Mouse (Mus musculus): ENCODE data around the gene 1700024B05Rik. TPM values are rescaled to one million over a fixed set of nuclear protein-coding genes. Genes with fewer than 3 reads are reported as not detected.
"Not testable (repeated sequence)": the region's sequence is repeated elsewhere in the genome, so short reads cannot be mapped to it uniquely, and the experiment has no call there.

1700024B05Rik gene
- not detected in 2 replicates for polyA plus RNA-seq (2015; fragmentation: Nextera tagmentation; extraction: Ambion mirVana)

GRCm38 (mm10) chr14:41943695-41944094, at the start of gene 1700024B05Rik:
TSS of gene 1700024B05Rik (plus strand) at chr14:41943995.
- not testable (repeated sequence) for H3K27me3 ChIP-seq (replicated peaks; ENCODE audit: insufficient read depth, low read length); H3K4me1 ChIP-seq (ENCODE audit: insufficient read depth, low read depth, low read length); H3K27ac ChIP-seq (ENCODE audit: low read length); DNase-seq (ENCODE audit: low spot score); H3K9ac ChIP-seq (replicated peaks; ENCODE audit: low read depth); H3K36me3 ChIP-seq (ENCODE audit: insufficient read depth, low read length); ATAC-seq; H3K4me2 ChIP-seq (replicated peaks; ENCODE audit: low read depth, low read length); H3K9me3 ChIP-seq (ENCODE audit: low read length); H3K4me3 ChIP-seq (ENCODE audit: low read depth, low read length)
- 75% methylated on average over 1 of the region's 2 CpGs for WGBS

- not testable (repeated sequence) for DNase-seq (ENCODE audit: low spot score); H3K36me3 ChIP-seq (ENCODE audit: insufficient read depth, low read length); H3K27me3 ChIP-seq (replicated peaks; ENCODE audit: insufficient read depth, low read length); H3K9me3 ChIP-seq (ENCODE audit: low read length); H3K4me1 ChIP-seq (ENCODE audit: insufficient read depth, low read depth, low read length); H3K9ac ChIP-seq (replicated peaks; ENCODE audit: low read depth); H3K4me3 ChIP-seq (ENCODE audit: low read depth, low read length); H3K27ac ChIP-seq (ENCODE audit: low read length); ATAC-seq; H3K4me2 ChIP-seq (replicated peaks; ENCODE audit: low read depth, low read length)
- WGBS, result no CpG with 5 or more reads among the region's 2 CpGs
Observed at GRCm38 (mm10) chr14:41907190-41907589, 36.6 kb upstream of the 1700024B05Rik start, which contains the start of gene Gm7980. TSS of gene Gm7980 (minus strand) at chr14:41907290.

DNA sequence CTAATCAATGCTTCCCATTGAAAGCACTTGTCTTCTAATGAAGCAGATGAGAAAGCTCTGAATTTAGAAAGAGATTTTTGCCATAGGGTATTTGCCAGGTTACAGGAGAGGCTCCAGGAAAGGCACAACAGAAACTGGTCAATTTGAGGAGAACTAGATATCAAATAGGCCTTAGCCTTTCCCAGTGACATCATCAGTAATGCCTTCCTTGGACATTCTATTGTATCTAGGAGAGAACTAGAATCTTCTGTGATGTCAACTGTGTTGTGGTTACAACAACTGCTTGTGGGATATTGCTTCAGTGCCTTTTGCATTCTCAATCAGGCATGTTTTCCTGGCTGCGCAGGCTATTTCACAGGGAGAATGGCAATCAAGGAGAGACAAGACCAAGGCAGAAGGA, 19.1 kb upstream of the 1700024B05Rik start, which contains the start of gene 1700049E17Rik1:
TSS of gene 1700049E17Rik1 (plus strand) at position 301 of the 400 bp plus-strand sequence.
- not testable (repeated sequence) for DNase-seq (ENCODE audit: low spot score); H3K9me3 ChIP-seq (ENCODE audit: low read length); H3K4me3 ChIP-seq (ENCODE audit: low read depth, low read length); H3K27me3 ChIP-seq (replicated peaks; ENCODE audit: insufficient read depth, low read length); H3K27ac ChIP-seq (ENCODE audit: low read length); H3K4me2 ChIP-seq (replicated peaks; ENCODE audit: low read depth, low read length); ATAC-seq; H3K36me3 ChIP-seq (ENCODE audit: insufficient read depth, low read length); H3K4me1 ChIP-seq (ENCODE audit: insufficient read depth, low read depth, low read length); H3K9ac ChIP-seq (replicated peaks; ENCODE audit: low read depth)
- no CpG with 5 or more reads among the region's 1 CpGs for WGBS

- H3K36me3 ChIP-seq (ENCODE audit: insufficient read depth, low read length); H3K4me1 ChIP-seq (ENCODE audit: insufficient read depth, low read depth, low read length); H3K9me3 ChIP-seq (ENCODE audit: low read length); H3K27me3 ChIP-seq (replicated peaks; ENCODE audit: insufficient read depth, low read length); H3K9ac ChIP-seq (replicated peaks; ENCODE audit: low read depth); H3K4me2 ChIP-seq (replicated peaks; ENCODE audit: low read depth, low read length); H3K4me3 ChIP-seq (ENCODE audit: low read depth, low read length); H3K27ac ChIP-seq (ENCODE audit: low read length); DNase-seq (ENCODE audit: low spot score); ATAC-seq: not testable (repeated sequence)
- WGBS, result 63% methylated on average over 4 of the region's 4 CpGs
Observed at GRCm38 (mm10) chr14:41964095-41964494, 20.3 kb downstream of the 1700024B05Rik start.

DNA sequence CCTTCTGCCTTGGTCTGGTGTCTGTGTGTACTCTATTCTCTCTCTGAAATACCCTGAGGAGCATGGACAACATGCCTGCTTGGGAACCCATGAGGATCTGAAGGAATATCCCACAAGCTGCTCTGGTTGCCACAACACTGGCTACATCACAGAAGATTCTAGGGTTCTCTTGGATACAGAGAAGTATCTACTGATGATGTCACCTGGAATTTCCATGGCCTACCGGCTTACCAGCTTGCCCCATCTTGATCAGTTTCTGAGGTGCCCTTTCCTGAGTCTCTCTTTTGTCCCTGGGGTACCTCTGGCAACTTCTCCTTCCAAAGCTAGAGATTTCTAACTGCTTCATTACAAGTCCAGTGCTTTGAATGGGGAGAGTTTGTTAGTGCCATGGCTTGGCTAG, 24.0 kb downstream of the 1700024B05Rik start, which contains the start of gene Gm6401:
TSS of gene Gm6401 (minus strand) at position 101 of the 400 bp plus-strand sequence.
- 65% methylated on average over 1 of the region's 1 CpGs for WGBS
- H3K4me1 ChIP-seq (ENCODE audit: insufficient read depth, low read depth, low read length); H3K9me3 ChIP-seq (ENCODE audit: low read length); ATAC-seq; H3K36me3 ChIP-seq (ENCODE audit: insufficient read depth, low read length); H3K27ac ChIP-seq (ENCODE audit: low read length); H3K27me3 ChIP-seq (replicated peaks; ENCODE audit: insufficient read depth, low read length); DNase-seq (ENCODE audit: low spot score); H3K4me2 ChIP-seq (replicated peaks; ENCODE audit: low read depth, low read length); H3K4me3 ChIP-seq (ENCODE audit: low read depth, low read length); H3K9ac ChIP-seq (replicated peaks; ENCODE audit: low read depth): not testable (repeated sequence)

DNA sequence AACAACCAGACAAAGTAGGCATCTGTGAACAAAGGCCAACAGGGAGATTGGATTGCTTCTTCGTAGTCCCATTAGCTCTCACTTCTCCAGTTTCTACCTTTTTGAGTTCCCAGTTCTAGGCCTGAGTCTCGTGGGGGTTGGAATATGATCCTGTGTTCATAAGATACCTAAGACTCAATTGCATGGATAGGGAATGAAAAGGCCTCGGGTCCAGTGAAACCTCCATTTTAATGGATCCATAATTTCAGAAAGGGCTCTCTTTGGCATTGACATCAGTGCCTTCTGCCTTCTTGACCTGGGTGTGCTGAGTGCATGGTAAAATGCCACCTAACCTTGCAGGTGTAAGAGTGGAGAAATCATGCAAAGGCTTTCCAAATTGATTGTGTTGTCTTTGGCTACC, 24.8 kb downstream of the 1700024B05Rik start:
- not testable (repeated sequence) for H3K27ac ChIP-seq (ENCODE audit: low read length); DNase-seq (ENCODE audit: low spot score); ATAC-seq; H3K4me1 ChIP-seq (ENCODE audit: insufficient read depth, low read depth, low read length); H3K9me3 ChIP-seq (ENCODE audit: low read length); H3K9ac ChIP-seq (replicated peaks; ENCODE audit: low read depth); H3K36me3 ChIP-seq (ENCODE audit: insufficient read depth, low read length); H3K4me2 ChIP-seq (replicated peaks; ENCODE audit: low read depth, low read length); H3K4me3 ChIP-seq (ENCODE audit: low read depth, low read length); H3K27me3 ChIP-seq (replicated peaks; ENCODE audit: insufficient read depth, low read length)
- 51% methylated on average over 3 of the region's 3 CpGs for WGBS

GRCm38 (mm10) chr14:41983225-41983624, 39.4 kb downstream of the 1700024B05Rik start, which contains the start of gene Gm3543:
TSS of gene Gm3543 (minus strand) at chr14:41983325.
- not testable (repeated sequence) for ATAC-seq; H3K4me3 ChIP-seq (ENCODE audit: low read depth, low read length); H3K36me3 ChIP-seq (ENCODE audit: insufficient read depth, low read length); H3K27me3 ChIP-seq (replicated peaks; ENCODE audit: insufficient read depth, low read length); H3K9ac ChIP-seq (replicated peaks; ENCODE audit: low read depth); DNase-seq (ENCODE audit: low spot score); H3K4me1 ChIP-seq (ENCODE audit: insufficient read depth, low read depth, low read length); H3K27ac ChIP-seq (ENCODE audit: low read length); H3K9me3 ChIP-seq (ENCODE audit: low read length); H3K4me2 ChIP-seq (replicated peaks; ENCODE audit: low read depth, low read length)
- WGBS, result no CpG with 5 or more reads among the region's 1 CpGs

Other genes with a start within 250 kb of the 1700024B05Rik start
- gene Gm8068, start 242.1 kb upstream of the 1700024B05Rik start, polyA plus RNA-seq (2015; fragmentation: Nextera tagmentation; extraction: Ambion mirVana), result not detected in 2 replicates
- gene Gm7929, start 193.4 kb upstream of the 1700024B05Rik start, polyA plus RNA-seq (2015; fragmentation: Nextera tagmentation; extraction: Ambion mirVana), result not detected in 2 replicates
- not detected in 2 replicates for gene Gm47189, start 171.6 kb upstream of the 1700024B05Rik start, polyA plus RNA-seq (2015; fragmentation: Nextera tagmentation; extraction: Ambion mirVana)
- not detected in 2 replicates for gene Gm7980, start 36.7 kb upstream of the 1700024B05Rik start, polyA plus RNA-seq (2015; fragmentation: Nextera tagmentation; extraction: Ambion mirVana)
- gene 1700049E17Rik1, start 19.0 kb upstream of the 1700024B05Rik start, polyA plus RNA-seq (2015; fragmentation: Nextera tagmentation; extraction: Ambion mirVana), result not detected in 2 replicates
- not detected in 2 replicates for gene Gm6401, start 23.9 kb downstream of the 1700024B05Rik start, polyA plus RNA-seq (2015; fragmentation: Nextera tagmentation; extraction: Ambion mirVana)
- not detected in 2 replicates for gene Gm3543, start 39.3 kb downstream of the 1700024B05Rik start, polyA plus RNA-seq (2015; fragmentation: Nextera tagmentation; extraction: Ambion mirVana)
- not detected in 2 replicates for gene Gm7951, start 173.4 kb downstream of the 1700024B05Rik start, polyA plus RNA-seq (2015; fragmentation: Nextera tagmentation; extraction: Ambion mirVana)
- gene Gm17027, start 218.6 kb downstream of the 1700024B05Rik start, polyA plus RNA-seq (2015; fragmentation: Nextera tagmentation; extraction: Ambion mirVana), result not detected in 2 replicates
- not detected in 2 replicates for gene Gm3573, start 246.8 kb downstream of the 1700024B05Rik start, polyA plus RNA-seq (2015; fragmentation: Nextera tagmentation; extraction: Ambion mirVana)